Mouse (Mus musculus) thymus, adult 2 months (tissue): ENCODE measurements around the gene Mtg2. TPM values are rescaled to one million over a fixed set of nuclear protein-coding genes. Genes with fewer than 3 reads are reported as not detected.

Experiments used
- DNase-seq: peaks from one replicate; pipeline ENCODE4 v3.0.0; 2021
- H3K27ac ChIP-seq: fragments of 200-500 bp; 2 replicates; pipeline ENCODE4 v1.5.1; 2012; ENCODE audit warnings: low read length, control low read depth; ENCODE audit not compliant: control insufficient read depth, insufficient read depth
- H3K27me3 ChIP-seq: fragments of 200-500 bp; 2 replicates; pipeline ENCODE4 v1.6.1; 2012; ENCODE audit warnings: mild to moderate bottlenecking, low read length, moderate library complexity, mixed read lengths; ENCODE audit not compliant: control insufficient read depth, insufficient read depth
- H3K36me3 ChIP-seq: fragments of 200-500 bp; 2 replicates; pipeline ENCODE4 v1.6.1; 2012; ENCODE audit warnings: mild to moderate bottlenecking, low read length, moderate library complexity; ENCODE audit not compliant: control insufficient read depth, insufficient read depth
- H3K4me1 ChIP-seq: fragments of 200-500 bp; replicated peaks from 2 replicates; pipeline ENCODE4 v1.6.1; 2012; ENCODE audit warnings: low read length; ENCODE audit not compliant: control insufficient read depth, insufficient read depth
- H3K4me3 ChIP-seq: fragments of 200-500 bp; 2 replicates; pipeline ENCODE4 v1.5.1; 2012; ENCODE audit warnings: mild to moderate bottlenecking, low read length, control low read depth, moderate library complexity; ENCODE audit not compliant: control insufficient read depth, insufficient read depth
- CTCF ChIP-seq: fragments of 200-500 bp; IDR thresholded peaks from 2 replicates; pipeline ENCODE4 v1.5.1; 2012; ENCODE audit warnings: mild to moderate bottlenecking, control low read depth, low read length, moderate library complexity, borderline replicate concordance; ENCODE audit not compliant: control insufficient read depth, poor library complexity, insufficient read depth; ENCODE audit errors: extremely low read depth
- POLR2A ChIP-seq: fragments of 200-500 bp; IDR thresholded peaks from 2 replicates; pipeline ENCODE4 v1.6.1; 2012; ENCODE audit warnings: mild to moderate bottlenecking, low read length, control low read depth, moderate library complexity; ENCODE audit not compliant: control insufficient read depth, poor library complexity, insufficient read depth; ENCODE audit errors: extremely low read depth
- whole genome bisulfite sequencing: fragments of 180-500 bp; shearing (Covaris S2); methylation state at CpG from one replicate; pipeline ENCODE4 v1.1.7; 2018; 5-methylcytosine and 5-hydroxymethylcytosine counted together
- polyA plus RNA-seq: library from polyadenylated mRNA; depleted of rRNA; stranded (reverse); fragments of >200 nt; gene quantifications from 2 replicates; pipeline ENCODE4 v1.2.3, GENCODE M21; 2012; rRNA removed

Mtg2 gene
- polyA plus RNA-seq, 1 experiment = 31.3 TPM

GRCm38 (mm10) chr2:180133231-180133630 lies 62.8 kb downstream of the Mtg2 start:
- no peaks in the 10 kb centered on the region for H3K4me1 ChIP-seq
- H3K4me3 ChIP-seq = no peak overlapping the region
- TF ChIP-seq CTCF = no peak
- TF ChIP-seq POLR2A = no peak
- H3K27ac ChIP-seq = no peak overlapping the region
- no peak for DNase-seq
- H3K36me3 ChIP-seq = peaks cover under 1% of the 10 kb centered on the region; the same call in 1 of the 2 replicates
- WGBS = 98% methylated on average over 4 of the region's 4 CpGs
- no peaks in the 10 kb centered on the region for H3K27me3 ChIP-seq

GRCm38 (mm10) chr2:180133911-180134310 lies 63.5 kb downstream of the Mtg2 start:
- TF ChIP-seq CTCF (no peak), POLR2A (no peak)
- Histone ChIP-seq H3K36me3 (peaks cover 7% of the 10 kb centered on the region), H3K27ac (no peak overlapping the region), H3K4me1 (no peaks in the 10 kb centered on the region), H3K4me3 (no peak overlapping the region), H3K27me3 (no peaks in the 10 kb centered on the region)
- 94% methylated on average over 3 of the region's 3 CpGs for WGBS
- no peak for DNase-seq

- Histone ChIP-seq H3K27ac (no peak overlapping the region), H3K4me3 (no peak overlapping the region), H3K27me3 (no peaks in the 10 kb centered on the region), H3K36me3 (peaks cover 14% of the 10 kb centered on the region), H3K4me1 (no peaks in the 10 kb centered on the region)
- WGBS = 82% methylated on average over 5 of the region's 5 CpGs
- TF ChIP-seq POLR2A (no peak), CTCF (no peak)
- DNase-seq = no peak
These were observed 65.0 kb downstream of the Mtg2 start for GRCm38 (mm10) chr2:180135414-180135813.

Other genes starting within 250 kb of the Mtg2 start
- 26.3 and 31.8 TPM in 2 replicates for gene Taf4, start 93.9 kb upstream of the Mtg2 start, polyA plus RNA-seq
- 45.3 and 49.5 TPM in 2 replicates for gene Lsm14b, start 45.6 kb upstream of the Mtg2 start, polyA plus RNA-seq
- gene Psma7, start 28.2 kb upstream of the Mtg2 start, polyA plus RNA-seq = 205 and 250 TPM in 2 replicates
- 15.9 and 16.2 TPM in 2 replicates for gene Ss18l1, start 28.1 kb upstream of the Mtg2 start, polyA plus RNA-seq
- 4.1 and 4.4 TPM in 2 replicates for gene Hrh3, start 33.9 kb downstream of the Mtg2 start, polyA plus RNA-seq
- gene Osbpl2, start 48.7 kb downstream of the Mtg2 start, polyA plus RNA-seq = 19.3 and 21.7 TPM in 2 replicates
- gene Adrm1, start 100.9 kb downstream of the Mtg2 start, polyA plus RNA-seq = 209 and 213 TPM in 2 replicates
- gene Lama5, start 155.3 kb downstream of the Mtg2 start, polyA plus RNA-seq = 9.2 and 13.1 TPM in 2 replicates
- 3,034 and 4,273 TPM in 2 replicates for gene Rps21, start 186.8 kb downstream of the Mtg2 start, polyA plus RNA-seq
- gene Cables2, start 202.9 kb downstream of the Mtg2 start, polyA plus RNA-seq = 25.7 and 27.3 TPM in 2 replicates
- 0.36 and 0.59 TPM in 2 replicates for gene Rbbp8nl, start 219.3 kb downstream of the Mtg2 start, polyA plus RNA-seq